In genomic region chr19:32284681-32285454, GRCm38 (mm10) we compare ENCODE assay signal across 25 mouse cellular contexts.
A peak's percentile ranks its signal among the peaks of the same experiment; 100 is the strongest.
DNase-seq lines count a peak whose midpoint lies in the region; ATAC-seq and TF ChIP-seq lines count a peak whose summit lies in the region.
"Had no signal": no experiment of that assay in that cellular context is flagged by ENCODE, and none has a peak within 500 bp of the region (broad histone marks: within the 10 kb centered on the region; RNA-seq: fewer than 3 reads in every experiment).

No protein-coding gene starts in this region.

- peak; percentile 71 for DNase-seq in kidney, adult 2 months
- no peak for DNase-seq in kidney, postnatal 14 days
- DNase-seq in kidney, postnatal 36 days = peak; percentile 46 to 55
- DNase-seq in kidney, postnatal 4 days = no peak
- DNase-seq in Patski (ENCODE audit: low read depth, low spot score) = no peak
- DNase-seq in liver, postnatal 0 days = no peak
- DNase-seq in urinary bladder, adult 2 months (ENCODE audit: low spot score) = no peak
- DNase-seq: adrenal gland, adult 8-10 months; adrenal gland, postnatal 25 days; cerebellum, adult 11-12 months; cerebellum, adult 8-10 months; cerebellum, postnatal 10 days; cerebellum, postnatal 36 days; gastrocnemius, postnatal 25 days; heart, adult 18-20 months; heart, postnatal 10 days; heart, postnatal 36 days had no signal

- in situ Hi-C loops in Patski (cut with MboI; ENCODE audit: low pct_unique_long_range_greater_than_20kb) = no loop called here

- no peaks in the 10 kb centered on the region for H3K36me3 ChIP-seq in kidney, adult 2 months (ENCODE audit: control insufficient read depth, insufficient read depth, low read length)
- H3K36me3 ChIP-seq in liver, postnatal 0 days (replicated peaks; ENCODE audit: insufficient read depth, low read length) = no peaks in the 10 kb centered on the region
- H3K36me3 ChIP-seq: heart, embryonic 12.5 days; heart, embryonic 15.5 days; hindbrain, embryonic 10.5 days; hindbrain, embryonic 13.5 days had no signal

- no peaks in the 10 kb centered on the region for H3K27me3 ChIP-seq in kidney, adult 2 months (replicated peaks; ENCODE audit: control insufficient read depth, insufficient read depth, low read length)
- H3K27me3 ChIP-seq in Patski = no peaks in the 10 kb centered on the region
- H3K27me3 ChIP-seq in liver, postnatal 0 days (ENCODE audit: insufficient read depth, low read length) = no peaks in the 10 kb centered on the region
- H3K27me3 ChIP-seq: heart, embryonic 12.5 days; heart, embryonic 15.5 days; hindbrain, embryonic 13.5 days had no signal

- POLR2A ChIA-PET in Patski (lab: Charles Lee) = no interaction called here

- no peak overlapping the region for H3K9ac ChIP-seq in liver, postnatal 0 days (replicated peaks)
- H3K9ac ChIP-seq: heart, embryonic 12.5 days; heart, embryonic 15.5 days; hindbrain, embryonic 13.5 days had no signal

- peak overlapping the region; percentile 59 for H3K27ac ChIP-seq in kidney, adult 2 months (ENCODE audit: insufficient read depth, low read depth, low read length)
- no peak overlapping the region for H3K27ac ChIP-seq in liver, postnatal 0 days (ENCODE audit: low read depth)
- H3K27ac ChIP-seq: heart, embryonic 15.5 days; hindbrain, embryonic 10.5 days; hindbrain, embryonic 13.5 days had no signal

- 72% methylated on average over 5 of the region's 5 CpGs for WGBS in kidney, adult 2 months
- 87% methylated on average over 5 of the region's 5 CpGs for WGBS in liver, postnatal 0 days (ENCODE audit: insufficient replicate concordance)

- no peak for TF ChIP-seq EP300 in liver, postnatal 0 days (IDR thresholded peaks at IDR 0.05; ENCODE audit: low read depth)

- ATAC-seq in Patski = peak; percentile 76
- no peak for ATAC-seq in liver, postnatal 0 days
- ATAC-seq: activated CD4-positive, CD25-positive, alpha-beta regulatory T cell, adult 4 months; CD4-positive, CD25-positive, alpha-beta regulatory T cell, adult 4 months; forebrain, embryonic 14.5 days; hindbrain, embryonic 16.5 days had no signal

- no peak overlapping the region for H3K4me2 ChIP-seq in liver, postnatal 0 days (ENCODE audit: low read depth, low read length)
- H3K4me2 ChIP-seq: heart, embryonic 12.5 days; heart, embryonic 15.5 days; hindbrain, embryonic 13.5 days had no signal

- no peak for TF ChIP-seq POLR2A in kidney, adult 2 months (IDR thresholded peaks at IDR 0.05; ENCODE audit: low read depth, low read length)

- no peak for TF ChIP-seq CTCF in kidney, adult 2 months (conservative IDR thresholded peaks at IDR 0.05; ENCODE audit: insufficient read depth, insufficient read length, low read depth, low read length)
- no peak for TF ChIP-seq CTCF in Patski (IDR thresholded peaks at IDR 0.05)
- no peak for TF ChIP-seq CTCF in liver, postnatal 0 days (IDR thresholded peaks at IDR 0.05; ENCODE audit: low read depth)

- no peak overlapping the region for H3K4me3 ChIP-seq in kidney, adult 2 months (ENCODE audit: insufficient read depth, low read depth, low read length)
- no peak overlapping the region for H3K4me3 ChIP-seq in liver, postnatal 0 days (ENCODE audit: low read depth, low read length)
- H3K4me3 ChIP-seq: heart, embryonic 12.5 days; heart, embryonic 15.5 days; hindbrain, embryonic 10.5 days; hindbrain, embryonic 13.5 days had no signal

- H3K9me3 ChIP-seq in liver, postnatal 0 days (ENCODE audit: low read length) = no peaks in the 10 kb centered on the region
- H3K9me3 ChIP-seq: heart, embryonic 12.5 days; heart, embryonic 15.5 days; hindbrain, embryonic 10.5 days; hindbrain, embryonic 13.5 days had no signal

- peaks cover 22% of the 10 kb centered on the region for H3K4me1 ChIP-seq in kidney, adult 2 months (ENCODE audit: control insufficient read depth, insufficient read depth, low read length)
- peaks cover 9% of the 10 kb centered on the region; the same call in 1 of the 2 replicates for H3K4me1 ChIP-seq in liver, postnatal 0 days (ENCODE audit: insufficient read depth)
- H3K4me1 ChIP-seq: hindbrain, embryonic 13.5 days had no signal

- CTCF ChIA-PET in Patski (lab: Charles Lee) = no interaction called here

Comparison
In these comparisons a context has a peak if more than half of its experiments do, and no peak if none do; other contexts are left out.
1. DNase-seq: peak in kidney, adult 2 months (single experiment) and kidney, postnatal 36 days (2 of 2); none in kidney, postnatal 14 days (single experiment), kidney, postnatal 4 days (0 of 2), Patski (single experiment), liver, postnatal 0 days (single experiment) and urinary bladder, adult 2 months (single experiment).